Mouse (Mus musculus) olfactory bulb, adult 2 months (tissue): ENCODE data around the gene Casp2. TPM values are rescaled to one million over a fixed set of nuclear protein-coding genes. Genes with fewer than 3 reads are reported as not detected.

Experiments used
- H3K27ac ChIP-seq: fragments of 200-500 bp; 2 replicates; pipeline ENCODE4 v1.5.1; 2012; ENCODE audit warnings: low read depth, low read length; ENCODE audit not compliant: insufficient read depth
- H3K4me1 ChIP-seq: fragments of 200-500 bp; 2 replicates; pipeline ENCODE4 v1.6.1; 2012; ENCODE audit warnings: low read length; ENCODE audit not compliant: control insufficient read depth, insufficient read depth
- H3K4me3 ChIP-seq: fragments of 200-500 bp; 2 replicates; pipeline ENCODE4 v1.5.1; 2012; ENCODE audit warnings: mild to moderate bottlenecking, low read depth, low read length, moderate library complexity; ENCODE audit not compliant: insufficient read depth
- CTCF ChIP-seq: fragments of 200-500 bp; IDR thresholded peaks from 2 replicates; pipeline ENCODE4 v1.5.1; 2012; ENCODE audit warnings: low read depth, mild to moderate bottlenecking, low read length, moderate library complexity; ENCODE audit not compliant: insufficient read depth
- POLR2A ChIP-seq: fragments of 200-500 bp; IDR thresholded peaks from 2 replicates; pipeline ENCODE4 v1.6.1; 2012; ENCODE audit warnings: mild to moderate bottlenecking, low read depth, low read length, moderate library complexity; ENCODE audit not compliant: insufficient read depth
- WGBS: fragments of 180-500 bp; shearing (Covaris S2); methylation state at CpG from one replicate; pipeline ENCODE4 v1.1.7; 2018; 5-methylcytosine and 5-hydroxymethylcytosine counted together
- polyA plus RNA-seq: library from polyadenylated mRNA; stranded (reverse); fragments of >200 nt; gene quantifications from 2 replicates; pipeline ENCODE4 v1.2.4, GENCODE M21; 2012; ENCODE audit warnings: low replicate concordance; ENCODE audit not compliant: missing spikeins, insufficient read depth, insufficient read length

Casp2 gene
- polyA plus RNA-seq, 1 experiment = not detected

DNA sequence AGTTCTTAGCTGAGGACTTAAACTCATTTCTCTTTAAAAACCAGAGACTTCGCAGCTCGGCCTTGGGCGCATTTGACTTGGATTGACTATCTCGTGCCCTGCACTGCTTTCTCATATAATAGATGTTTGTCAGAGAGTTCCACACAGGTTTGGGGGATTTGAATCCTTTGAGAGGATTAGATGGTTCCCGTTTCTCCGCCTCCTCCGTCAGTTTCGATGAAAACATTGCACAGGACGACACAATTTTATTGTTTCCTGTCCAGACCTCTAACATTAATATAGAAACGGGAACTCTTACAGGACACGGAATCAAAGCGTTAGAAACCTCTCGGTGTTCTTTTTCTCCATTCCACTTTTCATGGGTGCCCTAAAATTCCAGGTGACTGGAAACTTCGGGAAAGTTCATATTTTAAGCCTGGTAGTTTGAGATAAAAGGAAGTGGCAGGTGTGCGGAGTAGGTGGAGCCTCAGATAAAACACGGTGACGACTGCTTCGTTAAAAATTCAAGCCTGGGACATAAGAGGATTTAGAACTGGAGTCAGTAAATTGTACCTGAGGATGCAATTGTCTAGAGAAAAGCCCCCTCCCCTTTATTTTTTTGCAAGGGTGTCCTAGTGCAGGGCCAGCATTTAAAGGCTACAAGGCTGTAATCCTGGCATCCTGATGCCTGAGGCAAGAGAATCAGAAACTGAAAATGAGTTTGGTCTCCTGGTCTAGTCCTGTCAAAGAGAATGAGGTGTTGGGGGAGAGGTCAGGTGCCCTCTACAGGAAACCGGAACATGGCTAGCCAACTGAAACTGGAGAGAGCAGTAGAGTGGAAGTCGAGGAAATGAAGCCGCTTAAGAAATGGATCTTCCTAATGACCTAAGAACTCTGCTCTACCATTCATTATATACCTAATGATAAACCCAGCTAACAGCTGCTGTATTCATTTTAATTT lies 876 bp downstream of the Casp2 start:
- WGBS = under 1% methylated on average over 21 of the region's 21 CpGs
- TF ChIP-seq POLR2A (no peak), CTCF (no peak)
- H3K4me3 ChIP-seq = peak overlapping the region; percentile 95
- peaks cover 9% of the 10 kb centered on the region; the same call in 1 of the 2 replicates for H3K4me1 ChIP-seq
- peak overlapping the region; percentile 93 for H3K27ac ChIP-seq

DNA sequence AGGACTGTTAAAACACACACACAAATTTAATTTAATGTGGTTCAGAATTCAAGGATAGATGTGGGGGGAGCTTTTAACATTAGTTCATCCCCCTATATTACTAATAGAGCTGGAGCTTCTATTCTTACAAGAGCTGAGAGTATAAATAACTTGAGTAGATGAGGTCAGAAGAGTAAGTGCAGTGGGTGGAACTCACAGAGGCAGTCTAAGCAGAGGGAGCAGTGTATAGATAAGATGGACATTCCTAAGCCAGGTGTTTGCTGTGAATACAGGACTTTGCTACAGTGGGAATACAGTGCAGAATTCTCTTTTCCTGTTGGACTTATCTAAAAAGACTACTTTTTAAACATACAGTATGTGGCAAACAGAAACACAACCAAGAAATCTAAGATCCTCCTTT lies 6.0 kb downstream of the Casp2 start:
- Histone ChIP-seq H3K27ac (no peak overlapping the region), H3K4me1 (peaks cover 9% of the 10 kb centered on the region; the same call in 1 of the 2 replicates), H3K4me3 (no peak overlapping the region)
- TF ChIP-seq CTCF (no peak), POLR2A (no peak)

DNA sequence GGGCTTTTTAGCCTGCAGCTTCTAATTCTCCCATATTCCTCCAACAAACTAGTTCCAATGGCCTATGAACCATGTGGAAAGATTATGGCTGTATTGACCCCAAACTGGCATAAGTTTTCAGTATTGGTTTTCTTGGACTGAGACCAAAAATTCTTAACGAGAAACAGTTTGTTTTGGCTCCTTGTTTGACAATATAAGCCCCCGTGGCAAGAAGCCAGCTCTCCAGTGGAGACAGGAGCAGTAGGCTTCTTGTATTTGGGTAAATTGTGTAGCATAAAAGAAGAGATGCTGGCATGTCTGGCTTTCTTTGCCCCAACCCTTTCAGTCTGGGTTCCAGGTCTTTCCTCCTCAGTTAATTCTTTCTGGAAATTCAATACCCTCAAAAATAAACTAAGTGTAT lies 11.4 kb downstream of the Casp2 start:
- 6% methylated on average over 2 of the region's 2 CpGs for WGBS
- Histone ChIP-seq H3K27ac (peak overlapping the region; percentile 62), H3K4me1 (peaks cover 9% of the 10 kb centered on the region), H3K4me3 (no peak overlapping the region)
- TF ChIP-seq POLR2A (no peak), CTCF (no peak)

DNA sequence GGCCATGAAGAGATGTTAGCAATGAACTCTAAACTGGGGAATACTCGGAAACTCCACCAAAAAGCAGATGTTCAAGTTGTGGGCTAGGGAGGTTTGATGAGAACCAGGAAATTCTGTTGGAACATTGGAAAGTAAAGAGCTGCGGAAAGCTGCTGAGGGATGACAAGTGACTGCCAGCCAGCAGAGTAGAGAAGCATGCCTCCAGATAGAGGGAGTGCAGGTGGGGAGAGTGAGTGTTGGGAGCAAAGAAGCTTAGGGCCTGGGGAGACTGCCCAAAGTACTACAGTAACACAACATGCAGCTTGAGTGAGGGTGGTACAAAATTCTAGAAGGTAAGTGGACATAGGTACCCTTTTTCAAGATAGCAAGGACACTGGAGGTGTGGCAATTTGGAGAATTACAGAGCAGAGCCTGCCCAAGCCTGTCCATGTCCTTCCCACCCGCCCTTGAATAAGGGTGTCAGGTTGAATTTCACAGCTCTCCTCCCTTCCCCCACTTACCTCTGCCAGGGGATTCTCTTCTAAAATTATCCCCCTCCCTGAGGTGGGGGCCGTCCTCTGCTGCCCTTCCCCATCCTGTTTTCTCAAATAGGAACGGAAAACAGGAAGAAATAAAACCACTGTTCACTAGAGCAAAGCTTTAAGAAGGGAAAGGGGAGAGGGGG lies 18.2 kb downstream of the Casp2 start:
- peaks cover 7% of the 10 kb centered on the region; the same call in 1 of the 2 replicates for H3K4me1 ChIP-seq
- WGBS = 82% methylated on average over 5 of the region's 5 CpGs
- H3K27ac ChIP-seq = no peak overlapping the region
- TF ChIP-seq CTCF (no peak), POLR2A (no peak)
- H3K4me3 ChIP-seq = no peak overlapping the region

DNA sequence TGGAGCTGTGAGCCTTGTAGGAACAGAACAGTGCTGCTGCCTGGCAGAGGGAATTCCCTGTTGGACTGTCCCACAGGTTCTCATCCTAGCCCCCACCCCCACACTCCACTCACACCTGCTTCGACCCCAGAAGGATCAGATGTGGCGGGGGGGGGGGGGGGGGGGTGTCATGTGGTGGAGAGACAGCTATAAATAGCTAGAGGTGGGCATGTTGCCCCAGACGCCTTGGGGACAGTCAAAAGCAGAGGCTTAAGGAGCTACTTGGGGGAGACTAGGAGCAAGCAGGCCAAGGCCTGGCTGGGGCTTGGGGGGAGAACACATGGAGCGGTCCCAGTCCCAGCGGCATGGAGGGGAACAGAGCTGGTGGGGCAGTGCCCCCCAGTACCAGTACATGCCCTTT lies 21.7 kb downstream of the Casp2 start, which contains the start of gene Clcn1:
Gene Clcn1 (plus strand): TSS at position 238 of the 400 bp plus-strand sequence.
- H3K4me1 ChIP-seq = peaks cover 4% of the 10 kb centered on the region; the same call in 1 of the 2 replicates

DNA sequence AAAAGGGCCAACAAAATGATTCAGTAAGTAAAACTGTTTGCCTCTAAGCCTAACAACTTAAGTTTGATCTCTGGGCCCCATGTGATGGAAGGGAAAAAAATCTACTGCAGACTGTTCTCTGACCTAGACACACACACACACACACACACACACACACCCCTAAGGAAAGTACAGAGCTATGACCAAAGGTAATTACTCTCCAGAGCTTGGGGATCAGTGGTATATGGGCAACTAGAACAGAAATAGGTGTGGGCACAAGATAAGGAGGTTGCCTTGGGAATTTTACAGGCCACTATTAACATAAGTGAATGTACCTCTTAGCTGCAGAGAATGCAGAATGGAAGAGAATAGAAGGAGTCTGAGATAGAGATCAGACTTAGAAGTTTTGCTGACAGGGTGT lies 22.8 kb downstream of the Casp2 start:
- Histone ChIP-seq H3K27ac (no peak overlapping the region), H3K4me3 (no peak overlapping the region), H3K4me1 (peaks cover 4% of the 10 kb centered on the region; the same call in 1 of the 2 replicates)
- TF ChIP-seq POLR2A (no peak), CTCF (no peak)

More for the DNA sequence above, 21.7 kb downstream of the Casp2 start, which contains the start of gene Clcn1:
- H3K4me3 ChIP-seq = no peak within 1 kb of the TSS
- no peak for TF ChIP-seq POLR2A
- no peak for TF ChIP-seq CTCF
- no peak within 1 kb of the TSS for H3K27ac ChIP-seq
- WGBS = 74% methylated on average over 5 of the region's 5 CpGs

DNA sequence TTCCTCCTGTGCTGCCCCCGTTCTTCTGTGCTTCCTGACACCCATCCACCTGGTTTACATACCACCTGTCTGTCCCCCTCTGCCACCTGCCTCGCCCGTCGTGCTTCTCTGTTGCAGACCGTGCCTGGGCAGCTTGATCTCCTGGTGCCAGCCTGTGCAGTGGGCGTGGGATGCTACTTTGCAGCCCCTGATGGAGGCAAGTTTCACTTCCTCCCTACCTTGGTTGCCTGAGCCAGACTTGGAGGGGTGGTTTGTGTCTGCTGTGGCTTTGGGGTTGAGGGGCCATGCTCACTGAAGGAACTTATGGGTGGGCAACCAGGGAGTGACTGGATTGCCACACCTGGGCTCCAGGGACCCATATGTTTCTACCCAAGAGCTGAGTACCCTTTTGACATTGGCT lies 28.5 kb downstream of the Casp2 start:
- no peak overlapping the region for H3K4me3 ChIP-seq
- TF ChIP-seq POLR2A = no peak
- no peak for TF ChIP-seq CTCF
- H3K27ac ChIP-seq = no peak overlapping the region
- no peaks in the 10 kb centered on the region for H3K4me1 ChIP-seq
- 92% methylated on average over 6 of the region's 6 CpGs for WGBS

DNA sequence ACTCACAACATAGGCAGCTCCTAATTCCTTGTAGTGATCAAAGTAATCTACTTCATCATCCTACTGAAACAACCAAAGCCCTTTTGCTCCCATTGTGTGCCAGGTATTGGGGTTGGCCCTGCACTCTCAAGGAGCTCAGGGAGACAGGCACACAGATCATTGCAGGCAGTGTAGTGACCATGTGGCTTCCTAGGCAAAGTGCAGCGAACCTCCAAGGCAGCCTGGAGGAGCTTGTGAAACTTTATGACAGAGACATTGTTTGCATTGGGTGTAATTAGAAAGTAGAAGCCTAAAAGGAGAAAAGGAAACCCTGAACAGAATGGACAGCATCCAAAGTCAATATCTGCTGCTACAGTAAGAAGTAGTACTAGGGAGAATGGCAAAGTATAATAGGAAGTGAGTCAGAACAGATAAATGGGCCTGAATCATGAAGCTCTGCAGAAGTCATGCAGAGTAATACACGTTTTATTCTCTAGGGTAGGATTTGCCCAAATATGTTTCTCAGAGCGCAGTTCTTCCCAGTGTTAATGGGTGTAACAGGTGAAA lies 30.8 kb downstream of the Casp2 start:
- WGBS = 56% methylated on average over 3 of the region's 3 CpGs
- H3K27ac ChIP-seq = no peak overlapping the region
- peaks cover 4% of the 10 kb centered on the region; the same call in 1 of the 2 replicates for H3K4me1 ChIP-seq
- TF ChIP-seq CTCF (no peak), POLR2A (no peak)
- H3K4me3 ChIP-seq = no peak overlapping the region

DNA sequence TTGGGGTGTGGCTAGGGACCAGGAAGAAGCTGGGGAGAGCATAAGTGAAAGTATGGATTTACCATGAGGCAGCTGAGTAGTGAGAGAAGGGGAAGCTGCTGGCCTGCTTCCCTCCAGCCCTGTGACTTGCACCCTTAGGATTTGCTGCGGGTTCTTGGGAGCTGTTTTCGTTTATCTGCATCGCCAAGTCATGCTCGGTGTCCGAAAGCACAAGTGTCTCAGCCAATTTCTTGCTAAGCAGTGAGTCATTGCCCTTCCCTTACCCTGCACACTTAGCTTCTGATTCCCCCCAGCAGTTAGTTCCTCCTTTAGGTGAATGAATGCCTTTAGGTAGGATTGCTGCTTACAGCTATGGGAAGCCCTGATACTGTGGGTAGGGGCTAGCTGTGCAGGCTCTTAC lies 34.6 kb downstream of the Casp2 start:
- Histone ChIP-seq H3K4me3 (no peak overlapping the region), H3K4me1 (peaks cover 4% of the 10 kb centered on the region; the same call in 1 of the 2 replicates), H3K27ac (no peak overlapping the region)
- WGBS = 48% methylated on average over 5 of the region's 5 CpGs
- TF ChIP-seq CTCF = no peak
- TF ChIP-seq POLR2A = no peak
